Mouse (Mus musculus): Measurements from ENCODE around the gene Arhgap44. TPM values are rescaled to one million over a fixed set of nuclear protein-coding genes. Genes with fewer than 3 reads are reported as not detected.

The Arhgap44 gene
- polyA plus RNA-seq, 1 experiment = 7.5 TPM

GRCm38 (mm10) chr11:65030201-65030600 lies 132.6 kb downstream of the Arhgap44 start:
- Histone ChIP-seq H3K79me2 (ENCODE audit: control insufficient read depth, insufficient read depth) (no peaks in the 10 kb centered on the region), H3K4me2 (ENCODE audit: low read depth) (no peak overlapping the region), H3ac (ENCODE audit: control insufficient read depth, insufficient read length) (no peak overlapping the region), H3K27me3 (ENCODE audit: control insufficient read depth, insufficient read depth, insufficient read length) (no peaks in the 10 kb centered on the region), H3K4me3 (no peak overlapping the region), H3K36me3 (ENCODE audit: control insufficient read depth, insufficient read depth) (no peaks in the 10 kb centered on the region)
- TF ChIP-seq USF1 (IDR thresholded peaks at IDR 0.05; ENCODE audit: low read depth) (no peak), MYOD1 (IDR thresholded peaks at IDR 0.05; ENCODE audit: control insufficient read depth in 1 of 3, insufficient read length in 2 of 3, low read depth in 2 of 3) (no peak), E2F4 (IDR thresholded peaks at IDR 0.05; ENCODE audit: insufficient read depth) (no peak), POLR2AphosphoS2 (IDR thresholded peaks at IDR 0.05; ENCODE audit: insufficient read length, low read depth) (no peak), REST (IDR thresholded peaks at IDR 0.05; ENCODE audit: insufficient read depth, insufficient read length) (no peak)

DNA sequence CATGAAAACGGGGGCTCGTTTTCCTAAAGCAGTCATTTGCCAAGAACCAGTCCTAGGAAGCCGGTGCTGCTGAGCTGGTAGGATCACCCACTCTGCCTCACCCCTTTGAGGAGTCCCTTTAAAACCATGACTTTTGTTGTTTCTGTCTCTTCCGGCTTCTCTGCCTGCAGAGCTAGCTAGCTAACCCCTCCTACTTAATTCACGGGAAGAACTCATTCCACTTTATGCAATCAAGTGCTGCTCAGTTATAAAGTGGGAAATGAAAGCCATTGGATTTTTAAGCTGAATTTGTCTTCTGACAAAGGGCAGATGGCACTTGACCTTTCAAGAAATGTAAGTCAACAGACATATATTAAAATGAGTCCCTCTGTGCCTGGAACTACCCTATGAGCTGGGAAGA lies 134.7 kb downstream of the Arhgap44 start:
- Histone ChIP-seq H3K4me2 (ENCODE audit: low read depth) (no peak overlapping the region), H3K36me3 (ENCODE audit: control insufficient read depth, insufficient read depth) (no peaks in the 10 kb centered on the region), H3K4me3 (no peak overlapping the region), H3ac (ENCODE audit: control insufficient read depth, insufficient read length) (no peak overlapping the region), H3K79me2 (ENCODE audit: control insufficient read depth, insufficient read depth) (no peaks in the 10 kb centered on the region), H3K27me3 (ENCODE audit: control insufficient read depth, insufficient read depth, insufficient read length) (no peaks in the 10 kb centered on the region)
- TF ChIP-seq MAX (IDR thresholded peaks at IDR 0.05; ENCODE audit: low read depth) (no peak), CEBPB (IDR thresholded peaks at IDR 0.05; ENCODE audit: insufficient read depth, poor library complexity, severe bottlenecking) (no peak), TCF12 (IDR thresholded peaks at IDR 0.05; ENCODE audit: insufficient read depth, poor library complexity, severe bottlenecking) (no peak), POLR2AphosphoS2 (IDR thresholded peaks at IDR 0.05; ENCODE audit: insufficient read length, low read depth) (no peak), POLR2A (IDR thresholded peaks at IDR 0.05; ENCODE audit: insufficient read length, low read depth) (no peak), MYOD1 (IDR thresholded peaks at IDR 0.05; ENCODE audit: control insufficient read depth in 1 of 3, insufficient read length in 2 of 3, low read depth in 2 of 3) (no peak), E2F4 (IDR thresholded peaks at IDR 0.05; ENCODE audit: insufficient read depth) (no peak), MYOG (IDR thresholded peaks at IDR 0.05; ENCODE audit: control insufficient read depth in 1 of 3, insufficient read depth in 1 of 3, insufficient read length in 2 of 3, low read depth in 2 of 3) (no peak), USF1 (IDR thresholded peaks at IDR 0.05; ENCODE audit: low read depth) (no peak), SRF (IDR thresholded peaks at IDR 0.05; ENCODE audit: control insufficient read depth, insufficient read length, low read depth) (no peak), REST (IDR thresholded peaks at IDR 0.05; ENCODE audit: insufficient read depth, insufficient read length) (no peak), TCF3 (IDR thresholded peaks at IDR 0.05; ENCODE audit: insufficient read length, low read depth) (no peak)

- no peak overlapping the region for H3K4me3 ChIP-seq
- H3K79me2 ChIP-seq (ENCODE audit: control insufficient read depth, insufficient read depth) = no peaks in the 10 kb centered on the region
- H3ac ChIP-seq (ENCODE audit: control insufficient read depth, insufficient read length) = no peak overlapping the region
- H3K4me2 ChIP-seq (ENCODE audit: low read depth) = no peak overlapping the region
- TF ChIP-seq MYOD1 (IDR thresholded peaks at IDR 0.05; ENCODE audit: control insufficient read depth in 1 of 3, insufficient read length in 2 of 3, low read depth in 2 of 3) (no peak), MYOG (IDR thresholded peaks at IDR 0.05; ENCODE audit: control insufficient read depth in 1 of 3, insufficient read depth in 1 of 3, insufficient read length in 2 of 3, low read depth in 2 of 3) (no peak), POLR2AphosphoS2 (IDR thresholded peaks at IDR 0.05; ENCODE audit: insufficient read length, low read depth) (no peak), TCF3 (IDR thresholded peaks at IDR 0.05; ENCODE audit: insufficient read length, low read depth) (no peak), REST (IDR thresholded peaks at IDR 0.05; ENCODE audit: insufficient read depth, insufficient read length) (no peak), E2F4 (IDR thresholded peaks at IDR 0.05; ENCODE audit: insufficient read depth) (no peak), POLR2A (IDR thresholded peaks at IDR 0.05; ENCODE audit: insufficient read length, low read depth) (no peak), SRF (IDR thresholded peaks at IDR 0.05; ENCODE audit: control insufficient read depth, insufficient read length, low read depth) (no peak), USF1 (IDR thresholded peaks at IDR 0.05; ENCODE audit: low read depth) (no peak), MAX (IDR thresholded peaks at IDR 0.05; ENCODE audit: low read depth) (no peak), CEBPB (IDR thresholded peaks at IDR 0.05; ENCODE audit: insufficient read depth, poor library complexity, severe bottlenecking) (no peak), TCF12 (IDR thresholded peaks at IDR 0.05; ENCODE audit: insufficient read depth, poor library complexity, severe bottlenecking) (no peak)
- H3K27me3 ChIP-seq (ENCODE audit: control insufficient read depth, insufficient read depth, insufficient read length) = no peaks in the 10 kb centered on the region
- H3K36me3 ChIP-seq (ENCODE audit: control insufficient read depth, insufficient read depth) = no peaks in the 10 kb centered on the region
Observed at GRCm38 (mm10) chr11:65022771-65023170, 140.0 kb downstream of the Arhgap44 start.

DNA sequence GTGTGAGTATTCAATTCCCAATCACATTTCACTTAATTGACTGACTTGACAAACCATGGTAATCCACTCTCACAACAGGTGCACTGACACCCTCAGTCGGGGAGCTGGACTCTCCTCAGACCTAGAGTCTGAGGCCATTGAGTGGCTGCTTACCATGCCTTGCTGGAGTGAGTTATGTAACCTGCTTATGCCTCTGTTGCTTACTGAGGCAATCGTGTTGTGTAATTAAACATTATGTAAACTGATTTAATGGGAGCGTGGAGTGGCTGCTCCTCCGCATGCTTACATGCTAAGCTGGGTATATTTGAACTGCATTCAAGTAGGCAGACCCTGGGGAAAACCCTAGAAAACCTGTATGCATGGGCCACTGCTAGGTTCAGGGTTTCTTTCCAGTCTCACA lies 142.0 kb downstream of the Arhgap44 start:
- Histone ChIP-seq H3ac (ENCODE audit: control insufficient read depth, insufficient read length) (no peak overlapping the region), H3K36me3 (ENCODE audit: control insufficient read depth, insufficient read depth) (no peaks in the 10 kb centered on the region), H3K27me3 (ENCODE audit: control insufficient read depth, insufficient read depth, insufficient read length) (no peaks in the 10 kb centered on the region), H3K4me2 (ENCODE audit: low read depth) (no peak overlapping the region), H3K79me2 (ENCODE audit: control insufficient read depth, insufficient read depth) (no peaks in the 10 kb centered on the region), H3K4me3 (no peak overlapping the region)
- TF ChIP-seq POLR2A (IDR thresholded peaks at IDR 0.05; ENCODE audit: insufficient read length, low read depth) (no peak), TCF3 (IDR thresholded peaks at IDR 0.05; ENCODE audit: insufficient read length, low read depth) (no peak), POLR2AphosphoS2 (IDR thresholded peaks at IDR 0.05; ENCODE audit: insufficient read length, low read depth) (no peak), REST (IDR thresholded peaks at IDR 0.05; ENCODE audit: insufficient read depth, insufficient read length) (no peak), CEBPB (IDR thresholded peaks at IDR 0.05; ENCODE audit: insufficient read depth, poor library complexity, severe bottlenecking) (no peak), TCF12 (IDR thresholded peaks at IDR 0.05; ENCODE audit: insufficient read depth, poor library complexity, severe bottlenecking) (no peak), SRF (IDR thresholded peaks at IDR 0.05; ENCODE audit: control insufficient read depth, insufficient read length, low read depth) (no peak), USF1 (IDR thresholded peaks at IDR 0.05; ENCODE audit: low read depth) (no peak), MYOD1 (IDR thresholded peaks at IDR 0.05; ENCODE audit: control insufficient read depth in 1 of 3, insufficient read length in 2 of 3, low read depth in 2 of 3) (no peak), E2F4 (IDR thresholded peaks at IDR 0.05; ENCODE audit: insufficient read depth) (no peak)

GRCm38 (mm10) chr11:65016754-65017153 lies 146.0 kb downstream of the Arhgap44 start:
- H3K4me2 ChIP-seq (ENCODE audit: low read depth) = no peak overlapping the region
- no peaks in the 10 kb centered on the region for H3K27me3 ChIP-seq (ENCODE audit: control insufficient read depth, insufficient read depth, insufficient read length)
- no peaks in the 10 kb centered on the region for H3K36me3 ChIP-seq (ENCODE audit: control insufficient read depth, insufficient read depth)
- H3K79me2 ChIP-seq (ENCODE audit: control insufficient read depth, insufficient read depth) = no peaks in the 10 kb centered on the region
- TF ChIP-seq POLR2A (IDR thresholded peaks at IDR 0.05; ENCODE audit: insufficient read length, low read depth) (no peak), POLR2AphosphoS2 (IDR thresholded peaks at IDR 0.05; ENCODE audit: insufficient read length, low read depth) (no peak), SRF (IDR thresholded peaks at IDR 0.05; ENCODE audit: control insufficient read depth, insufficient read length, low read depth) (no peak), E2F4 (IDR thresholded peaks at IDR 0.05; ENCODE audit: insufficient read depth) (no peak), REST (IDR thresholded peaks at IDR 0.05; ENCODE audit: insufficient read depth, insufficient read length) (no peak), TCF3 (IDR thresholded peaks at IDR 0.05; ENCODE audit: insufficient read length, low read depth) (no peak)
- H3ac ChIP-seq (ENCODE audit: control insufficient read depth, insufficient read length) = no peak overlapping the region
- H3K4me3 ChIP-seq = no peak overlapping the region

Measured in myocyte (in vitro differentiated cells).